Mouse (Mus musculus) urinary bladder, postnatal 14 days (tissue): ENCODE data around the gene Ppp1cb.

Source experiments
- DNase-seq: peaks from one replicate; pipeline ENCODE4 v3.0.0; 2021; ENCODE audit warnings: low spot score

The Ppp1cb gene

GRCm38 (mm10) chr5:32443906-32444305 is 14.7 kb upstream of the Ppp1cb start:
- DNase-seq, result no peak

GRCm38 (mm10) chr5:32445287-32445921 is 13.2 kb upstream of the Ppp1cb start:
- no peak for DNase-seq

GRCm38 (mm10) chr5:32446394-32446793 is 12.2 kb upstream of the Ppp1cb start:
- no peak for DNase-seq

- DNase-seq, result no peak
Observed at GRCm38 (mm10) chr5:32446810-32447209, 11.8 kb upstream of the Ppp1cb start.

- no peak for DNase-seq
Observed at GRCm38 (mm10) chr5:32459251-32459881, 723 bp downstream of the Ppp1cb start.

GRCm38 (mm10) chr5:32459882-32460751 is 1.5 kb downstream of the Ppp1cb start:
- DNase-seq, result peak; percentile 58

- no peak for DNase-seq
Observed at GRCm38 (mm10) chr5:32460973-32461372, 2.3 kb downstream of the Ppp1cb start.

- peak; percentile 20 for DNase-seq
Observed at GRCm38 (mm10) chr5:32472332-32473028, 13.8 kb downstream of the Ppp1cb start.

GRCm38 (mm10) chr5:32473029-32473352 is 14.3 kb downstream of the Ppp1cb start:
- no peak for DNase-seq

GRCm38 (mm10) chr5:32476501-32476900 is 17.9 kb downstream of the Ppp1cb start:
- no peak for DNase-seq

- DNase-seq, result no peak
Observed at GRCm38 (mm10) chr5:32478972-32479371, 20.3 kb downstream of the Ppp1cb start.

GRCm38 (mm10) chr5:32485430-32485829 is 26.8 kb downstream of the Ppp1cb start:
- DNase-seq, result no peak

- DNase-seq, result no peak
Observed at GRCm38 (mm10) chr5:32488044-32488443, 29.4 kb downstream of the Ppp1cb start.

GRCm38 (mm10) chr5:32494084-32494700 is 35.5 kb downstream of the Ppp1cb start:
- DNase-seq, result no peak

GRCm38 (mm10) chr5:32508766-32509165 is 50.1 kb downstream of the Ppp1cb start:
- DNase-seq, result no peak

- peak; percentile 50 for DNase-seq
Observed at GRCm38 (mm10) chr5:32520381-32520780, 61.7 kb downstream of the Ppp1cb start.

- no peak for DNase-seq
Observed at GRCm38 (mm10) chr5:32549449-32549848, 90.8 kb downstream of the Ppp1cb start.

GRCm38 (mm10) chr5:32564697-32565096 is 106.1 kb downstream of the Ppp1cb start:
- DNase-seq, result no peak
